Mouse (Mus musculus): ENCODE measurements at regions not wholly inside any gene's neighbourhood (a gene's known extent, or its start where the extent isn't known, plus 50 kb on each side); places are given as distances from the start of the nearest gene placed in this dataset.
A peak's percentile ranks its signal among the peaks of the same experiment; 100 is the strongest.

DNA sequence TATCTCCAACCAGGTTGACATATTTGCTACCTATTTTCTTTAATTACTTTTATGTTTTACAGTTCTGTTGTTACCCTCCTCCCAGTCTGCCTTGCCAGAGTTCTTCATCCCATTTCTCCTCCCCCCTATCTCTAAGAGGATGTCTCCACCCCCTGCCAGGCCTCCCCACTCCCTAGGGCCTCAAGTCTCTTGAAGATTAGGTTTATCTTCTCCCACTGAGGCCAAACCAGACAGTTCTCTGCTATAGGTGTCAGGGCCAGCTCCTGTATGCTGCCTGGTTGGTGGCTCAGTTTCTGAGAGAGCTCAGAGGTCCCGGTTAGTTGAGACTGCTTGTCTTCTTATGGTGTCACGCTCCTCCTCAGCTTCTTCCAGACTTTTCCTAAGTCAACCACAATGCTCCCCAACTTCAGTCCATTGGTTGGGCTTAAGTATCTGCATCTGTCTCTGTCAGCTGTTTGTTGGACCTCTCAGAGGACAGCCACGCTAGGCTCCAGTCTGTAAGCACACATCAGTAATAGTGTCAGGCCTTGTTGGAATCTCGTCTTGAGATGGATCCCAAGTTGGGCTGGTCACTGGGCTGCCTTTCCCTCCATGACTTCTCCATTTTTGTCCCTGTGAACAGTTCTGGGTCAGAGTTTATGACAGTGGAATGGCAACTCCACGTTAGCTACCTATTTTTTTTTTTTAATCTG, 920.4 kb upstream of the Celf2 start:
- H3K9me3 ChIP-seq (replicated peaks), result no peaks in the 10 kb centered on the region
- 49% methylated on average over 5 of the region's 5 CpGs for WGBS (ENCODE audit: insufficient replicate concordance)
- H3K4me1 ChIP-seq (replicated peaks), result no peaks in the 10 kb centered on the region
- H3K27me3 ChIP-seq, result no peaks in the 10 kb centered on the region
- H3K4me3 ChIP-seq (replicated peaks), result no peak overlapping the region
- ATAC-seq (ENCODE audit: low read depth), result peak; percentile 99
- H3K27ac ChIP-seq, result no peak overlapping the region
- DNase-seq, result peak; percentile 8
- no peak overlapping the region for H3K4me2 ChIP-seq
- no peaks in the 10 kb centered on the region for H3K36me3 ChIP-seq
- no peak overlapping the region for H3K9ac ChIP-seq

DNA sequence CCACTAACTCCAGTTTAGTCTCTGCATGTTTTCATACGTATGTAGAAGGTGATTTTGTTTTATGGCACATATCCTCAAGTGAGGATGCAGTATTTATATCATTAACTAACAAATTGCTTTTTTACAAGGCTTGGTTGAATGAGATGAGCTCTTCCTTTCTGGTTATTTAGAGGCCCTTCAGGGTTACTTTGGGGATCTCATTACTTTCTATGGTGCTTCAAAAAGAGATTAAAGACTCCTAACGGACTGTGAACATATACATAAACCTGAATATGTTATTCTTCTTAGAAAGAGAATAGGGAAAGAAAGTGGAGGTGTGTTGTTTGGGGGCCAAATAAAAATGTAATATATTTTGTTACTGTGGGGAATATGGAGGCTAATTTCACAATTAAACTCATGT, 918.8 kb upstream of the Celf2 start:
- Histone ChIP-seq H3K4me3 (replicated peaks) (no peak overlapping the region), H3K9me3 (replicated peaks) (no peaks in the 10 kb centered on the region), H3K9ac (no peak overlapping the region), H3K36me3 (no peaks in the 10 kb centered on the region), H3K27me3 (no peaks in the 10 kb centered on the region), H3K4me2 (no peak overlapping the region), H3K4me1 (replicated peaks) (no peaks in the 10 kb centered on the region), H3K27ac (no peak overlapping the region)
- no peak for ATAC-seq (ENCODE audit: low read depth)
- WGBS (ENCODE audit: insufficient replicate concordance), result 53% methylated on average over 2 of the region's 2 CpGs
- no peak for DNase-seq

DNA sequence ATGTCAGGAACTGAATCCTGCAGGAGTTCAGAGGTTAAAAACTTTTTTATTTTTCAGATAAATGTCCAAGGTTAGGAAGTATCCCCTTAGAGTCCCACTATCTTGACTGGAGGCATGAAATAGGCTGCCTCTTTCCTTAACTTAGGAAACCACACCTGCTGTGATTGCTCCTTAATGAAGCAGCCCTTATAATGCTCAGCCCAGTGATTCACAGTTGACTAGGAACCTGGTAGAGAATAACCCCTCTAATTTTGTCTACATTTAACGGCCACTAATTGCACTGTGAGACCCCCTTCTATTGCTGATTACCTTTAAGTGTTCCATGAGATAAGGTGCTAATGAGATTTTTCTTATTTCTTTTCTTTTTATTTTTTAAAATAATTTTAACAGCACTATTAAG, 918.4 kb upstream of the Celf2 start:
- DNase-seq (no peak), ATAC-seq (ENCODE audit: low read depth) (no peak)
- H3K4me1 ChIP-seq (replicated peaks), result no peaks in the 10 kb centered on the region
- H3K27ac ChIP-seq, result no peak overlapping the region
- no peak overlapping the region for H3K4me2 ChIP-seq
- H3K9ac ChIP-seq, result no peak overlapping the region
- no peaks in the 10 kb centered on the region for H3K36me3 ChIP-seq
- 67% methylated on average over 1 of the region's 1 CpGs for WGBS (ENCODE audit: insufficient replicate concordance)
- no peaks in the 10 kb centered on the region for H3K27me3 ChIP-seq
- no peaks in the 10 kb centered on the region for H3K9me3 ChIP-seq (replicated peaks)
- no peak overlapping the region for H3K4me3 ChIP-seq (replicated peaks)

DNA sequence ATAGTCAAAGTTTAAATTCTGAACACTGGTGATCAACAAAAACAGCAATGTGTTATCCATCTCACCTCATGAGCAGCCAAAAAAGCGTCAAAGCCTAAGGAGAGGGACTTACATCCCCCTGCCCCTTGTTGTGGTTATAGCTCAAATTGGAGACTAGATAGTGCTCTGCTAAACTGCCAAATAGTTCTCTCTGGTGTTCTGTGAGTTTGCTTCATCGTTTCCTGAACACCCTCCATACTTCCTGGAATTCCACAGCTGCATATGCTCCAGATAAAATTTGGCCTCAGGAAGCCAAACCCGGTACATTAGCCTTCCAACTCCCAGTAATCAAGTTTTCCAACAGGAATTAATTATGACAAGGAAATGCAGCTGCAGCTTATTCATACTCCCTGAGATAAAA, 906.6 kb upstream of the Celf2 start:
- no peak overlapping the region for H3K4me3 ChIP-seq (replicated peaks)
- H3K4me2 ChIP-seq, result no peak overlapping the region
- H3K27me3 ChIP-seq, result no peaks in the 10 kb centered on the region
- 36% methylated on average over 3 of the region's 3 CpGs for WGBS (ENCODE audit: insufficient replicate concordance)
- H3K9me3 ChIP-seq (replicated peaks), result no peaks in the 10 kb centered on the region
- H3K27ac ChIP-seq, result no peak overlapping the region
- H3K9ac ChIP-seq, result no peak overlapping the region
- ATAC-seq (ENCODE audit: low read depth), result no peak
- no peaks in the 10 kb centered on the region for H3K4me1 ChIP-seq (replicated peaks)
- no peak for DNase-seq
- no peaks in the 10 kb centered on the region for H3K36me3 ChIP-seq

DNA sequence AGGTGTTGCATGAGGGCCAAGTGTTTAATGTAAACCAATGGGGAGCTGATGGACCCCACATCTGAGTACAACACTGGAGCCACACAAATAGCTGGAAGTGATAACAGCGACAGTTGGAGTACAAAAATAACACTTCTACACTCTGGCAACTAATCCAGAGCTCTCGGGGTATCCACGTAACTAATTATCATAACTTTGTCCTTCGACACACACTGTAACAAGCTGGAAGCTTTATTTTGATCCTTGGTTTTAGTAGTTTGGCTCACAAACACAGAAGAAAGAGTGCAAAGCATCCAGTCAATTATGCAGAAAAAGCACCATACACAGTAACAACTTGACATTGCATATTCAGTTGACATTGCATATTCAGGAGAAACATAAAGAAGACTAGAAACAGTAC, 884.8 kb upstream of the Celf2 start:
- no peaks in the 10 kb centered on the region for H3K27me3 ChIP-seq
- H3K4me2 ChIP-seq, result no peak overlapping the region
- no peaks in the 10 kb centered on the region for H3K9me3 ChIP-seq (replicated peaks)
- H3K36me3 ChIP-seq, result no peaks in the 10 kb centered on the region
- DNase-seq (no peak), ATAC-seq (ENCODE audit: low read depth) (no peak)
- no peak overlapping the region for H3K4me3 ChIP-seq (replicated peaks)
- no peak overlapping the region for H3K27ac ChIP-seq
- no peaks in the 10 kb centered on the region for H3K4me1 ChIP-seq (replicated peaks)
- 63% methylated on average over 4 of the region's 4 CpGs for WGBS (ENCODE audit: insufficient replicate concordance)
- H3K9ac ChIP-seq, result no peak overlapping the region

DNA sequence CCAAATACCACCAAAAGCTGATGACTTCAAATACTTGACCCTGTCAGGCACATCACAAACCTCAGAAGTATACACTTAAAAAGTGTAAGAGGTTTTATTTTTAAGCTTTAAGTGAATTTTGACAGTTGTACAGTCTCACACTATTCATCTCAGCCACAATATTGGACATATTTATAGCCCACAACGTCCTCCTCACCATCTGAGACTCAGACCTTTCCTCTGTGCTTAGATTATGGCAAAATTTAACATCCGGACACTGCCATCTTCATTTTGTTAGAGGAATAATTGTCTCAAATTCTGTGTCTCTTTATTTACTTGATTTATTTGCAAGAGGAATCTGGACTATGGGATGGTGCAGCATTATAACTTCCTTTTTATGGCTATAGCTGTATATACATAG, 880.2 kb upstream of the Celf2 start:
- Histone ChIP-seq H3K9me3 (replicated peaks) (no peaks in the 10 kb centered on the region), H3K27ac (no peak overlapping the region), H3K4me2 (no peak overlapping the region), H3K27me3 (no peaks in the 10 kb centered on the region), H3K4me1 (replicated peaks) (no peaks in the 10 kb centered on the region), H3K9ac (no peak overlapping the region), H3K36me3 (no peaks in the 10 kb centered on the region), H3K4me3 (replicated peaks) (no peak overlapping the region)
- ATAC-seq (ENCODE audit: low read depth) (no peak), DNase-seq (no peak)
- 38% methylated on average over 2 of the region's 2 CpGs for WGBS (ENCODE audit: insufficient replicate concordance)

DNA sequence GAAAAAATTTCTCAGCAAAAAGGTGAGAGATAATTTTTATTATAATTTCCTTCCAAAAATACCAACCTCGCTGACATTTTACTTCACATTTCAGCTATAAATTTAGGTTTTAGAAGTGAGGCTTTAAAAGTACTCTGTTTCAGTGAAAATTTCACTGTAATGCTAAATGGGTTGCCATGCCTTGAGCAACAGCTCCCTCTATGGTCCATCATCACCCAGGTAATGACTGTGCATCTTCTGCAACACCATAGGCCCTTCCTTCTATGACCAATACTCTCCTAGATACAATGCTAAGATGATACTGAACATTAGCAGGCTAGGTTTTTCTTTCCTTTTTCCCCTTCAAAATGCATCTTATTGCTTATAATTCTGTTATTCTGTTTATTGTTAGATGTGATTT, 870.9 kb upstream of the Celf2 start:
- H3K9me3 ChIP-seq (replicated peaks), result no peaks in the 10 kb centered on the region
- no peak overlapping the region for H3K27ac ChIP-seq
- no peaks in the 10 kb centered on the region for H3K36me3 ChIP-seq
- H3K4me3 ChIP-seq (replicated peaks), result no peak overlapping the region
- H3K4me2 ChIP-seq, result no peak overlapping the region
- no peaks in the 10 kb centered on the region for H3K27me3 ChIP-seq
- 27% methylated on average over 1 of the region's 1 CpGs for WGBS (ENCODE audit: insufficient replicate concordance)
- no peak for ATAC-seq (ENCODE audit: low read depth)
- H3K9ac ChIP-seq, result no peak overlapping the region
- H3K4me1 ChIP-seq (replicated peaks), result no peaks in the 10 kb centered on the region
- no peak for DNase-seq

DNA sequence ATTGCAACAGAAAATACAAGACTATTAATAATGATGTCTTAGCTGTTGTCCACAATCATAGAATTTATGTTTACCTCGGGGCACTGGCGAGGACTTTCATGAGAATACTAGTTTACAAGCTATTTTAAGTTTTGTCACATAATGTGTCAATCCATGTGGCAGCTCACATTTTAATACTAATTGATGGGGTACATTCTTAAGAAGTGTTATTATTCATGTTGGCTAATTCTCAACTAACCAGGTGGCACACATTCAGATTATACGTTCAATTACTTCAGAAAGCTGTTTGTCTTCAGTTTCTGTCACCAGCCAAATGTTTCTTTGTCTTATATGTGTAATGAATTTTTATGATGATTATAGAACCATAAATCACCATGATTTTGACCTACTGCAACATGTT, 870.2 kb upstream of the Celf2 start:
- no peak overlapping the region for H3K9ac ChIP-seq
- 58% methylated on average over 3 of the region's 3 CpGs for WGBS (ENCODE audit: insufficient replicate concordance)
- no peak overlapping the region for H3K4me3 ChIP-seq (replicated peaks)
- H3K36me3 ChIP-seq, result no peaks in the 10 kb centered on the region
- H3K9me3 ChIP-seq (replicated peaks), result no peaks in the 10 kb centered on the region
- no peaks in the 10 kb centered on the region for H3K4me1 ChIP-seq (replicated peaks)
- no peaks in the 10 kb centered on the region for H3K27me3 ChIP-seq
- H3K4me2 ChIP-seq, result no peak overlapping the region
- DNase-seq (no peak), ATAC-seq (ENCODE audit: low read depth) (no peak)
- no peak overlapping the region for H3K27ac ChIP-seq

DNA sequence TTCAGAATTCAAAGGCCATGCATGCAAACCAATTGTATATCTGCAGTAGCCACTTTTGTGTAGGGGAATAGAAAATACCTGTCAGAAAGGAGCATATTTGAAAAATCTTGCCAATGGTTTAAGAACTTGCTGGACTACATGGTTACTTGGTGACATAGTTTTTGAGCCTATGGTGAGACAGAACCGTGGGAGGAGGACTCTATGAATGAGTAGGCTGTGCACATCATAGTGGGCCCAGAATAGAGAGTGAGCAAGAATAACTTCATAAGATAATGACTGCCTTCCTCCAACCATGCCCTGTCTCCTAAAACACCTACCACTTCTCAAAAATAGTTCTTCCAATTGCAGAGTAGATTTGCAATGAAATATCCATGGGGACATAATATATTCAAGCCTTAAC, 838.5 kb upstream of the Celf2 start:
- no peaks in the 10 kb centered on the region for H3K4me1 ChIP-seq (replicated peaks)
- H3K27me3 ChIP-seq, result no peaks in the 10 kb centered on the region
- no peak overlapping the region for H3K9ac ChIP-seq
- no peak overlapping the region for H3K4me2 ChIP-seq
- H3K36me3 ChIP-seq, result no peaks in the 10 kb centered on the region
- DNase-seq (no peak), ATAC-seq (ENCODE audit: low read depth) (no peak)
- no peaks in the 10 kb centered on the region for H3K9me3 ChIP-seq (replicated peaks)
- H3K4me3 ChIP-seq (replicated peaks), result no peak overlapping the region
- H3K27ac ChIP-seq, result no peak overlapping the region
- WGBS (ENCODE audit: insufficient replicate concordance), result 59% methylated on average over 1 of the region's 1 CpGs

DNA sequence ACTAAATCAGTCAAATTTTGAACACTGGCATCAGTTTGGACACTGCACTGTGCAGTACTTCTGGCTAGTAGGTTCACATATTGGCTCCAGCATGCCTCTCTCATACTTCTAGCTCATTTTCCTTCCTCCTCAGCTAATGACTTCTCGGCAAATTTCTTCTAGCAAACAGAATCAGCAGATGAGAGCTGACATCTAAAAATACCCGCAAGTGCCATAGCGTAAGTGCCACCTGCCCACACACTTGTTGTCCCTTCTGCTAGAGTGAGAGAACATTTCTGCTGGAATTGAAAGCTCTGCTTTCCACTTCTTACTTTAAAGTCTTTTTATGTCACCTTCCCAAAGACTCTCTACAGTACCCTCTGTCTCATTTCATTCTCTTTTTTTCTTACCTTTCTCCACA, 835.4 kb upstream of the Celf2 start:
- Histone ChIP-seq H3K4me1 (replicated peaks) (no peaks in the 10 kb centered on the region), H3K9ac (no peak overlapping the region), H3K9me3 (replicated peaks) (no peaks in the 10 kb centered on the region), H3K27me3 (no peaks in the 10 kb centered on the region), H3K4me2 (no peak overlapping the region), H3K4me3 (replicated peaks) (no peak overlapping the region), H3K36me3 (no peaks in the 10 kb centered on the region), H3K27ac (no peak overlapping the region)
- no peak for ATAC-seq (ENCODE audit: low read depth)
- WGBS (ENCODE audit: insufficient replicate concordance), result 74% methylated on average over 3 of the region's 3 CpGs
- no peak for DNase-seq

DNA sequence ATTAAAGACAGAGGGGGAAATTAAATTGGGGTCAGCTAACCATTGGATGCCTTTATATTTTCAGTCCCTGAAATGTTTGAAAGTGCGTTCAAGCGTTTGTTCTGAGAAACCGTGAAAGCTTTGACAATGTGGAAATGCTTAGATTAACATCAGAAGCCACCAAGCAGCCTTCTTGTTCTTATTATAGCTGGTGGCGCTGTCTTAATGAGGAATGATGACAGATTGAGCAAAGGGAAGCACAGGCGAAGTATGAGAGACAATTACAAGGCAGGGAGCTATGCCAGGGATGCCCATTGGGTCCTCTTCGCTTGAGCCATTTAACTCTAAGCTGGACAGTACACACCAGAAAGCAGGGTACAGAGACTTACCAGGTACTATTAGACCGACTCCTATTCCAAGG, 828.9 kb upstream of the Celf2 start:
- Histone ChIP-seq H3K9ac (no peak overlapping the region), H3K27me3 (no peaks in the 10 kb centered on the region), H3K9me3 (replicated peaks) (no peaks in the 10 kb centered on the region), H3K36me3 (no peaks in the 10 kb centered on the region), H3K4me2 (no peak overlapping the region), H3K27ac (no peak overlapping the region), H3K4me3 (replicated peaks) (no peak overlapping the region), H3K4me1 (replicated peaks) (no peaks in the 10 kb centered on the region)
- no peak for DNase-seq
- ATAC-seq (ENCODE audit: low read depth), result no peak
- 60% methylated on average over 7 of the region's 7 CpGs for WGBS (ENCODE audit: insufficient replicate concordance)

DNA sequence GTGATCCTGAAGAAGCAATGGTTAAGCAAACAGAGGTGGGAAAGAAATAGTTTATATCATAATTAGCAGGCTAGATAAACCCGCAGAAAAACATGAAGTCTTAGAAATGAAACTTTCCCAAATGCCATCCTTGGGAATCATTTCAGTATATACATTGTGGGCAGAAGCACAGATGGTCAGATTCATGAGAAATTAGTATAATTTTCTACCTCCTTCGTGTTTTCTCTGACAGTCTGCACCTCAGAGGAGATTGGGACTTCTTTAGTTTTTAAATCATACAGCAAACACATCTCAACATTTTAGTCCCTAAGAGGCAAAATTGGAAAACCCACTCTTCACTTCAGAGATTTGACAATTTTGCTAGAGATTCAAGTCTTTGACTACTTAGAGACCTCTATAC, 786.6 kb upstream of the Celf2 start:
- DNase-seq, result no peak
- Histone ChIP-seq H3K36me3 (no peaks in the 10 kb centered on the region), H3K4me1 (replicated peaks) (no peaks in the 10 kb centered on the region), H3K27ac (no peak overlapping the region), H3K9ac (no peak overlapping the region), H3K4me3 (replicated peaks) (no peak overlapping the region), H3K4me2 (no peak overlapping the region), H3K27me3 (no peaks in the 10 kb centered on the region), H3K9me3 (replicated peaks) (no peaks in the 10 kb centered on the region)
- no peak for ATAC-seq (ENCODE audit: low read depth)
- 36% methylated on average over 2 of the region's 2 CpGs for WGBS (ENCODE audit: insufficient replicate concordance)
